Mouse (Mus musculus): Measurements from ENCODE around the gene Aox1.

Aox1 gene

DNA sequence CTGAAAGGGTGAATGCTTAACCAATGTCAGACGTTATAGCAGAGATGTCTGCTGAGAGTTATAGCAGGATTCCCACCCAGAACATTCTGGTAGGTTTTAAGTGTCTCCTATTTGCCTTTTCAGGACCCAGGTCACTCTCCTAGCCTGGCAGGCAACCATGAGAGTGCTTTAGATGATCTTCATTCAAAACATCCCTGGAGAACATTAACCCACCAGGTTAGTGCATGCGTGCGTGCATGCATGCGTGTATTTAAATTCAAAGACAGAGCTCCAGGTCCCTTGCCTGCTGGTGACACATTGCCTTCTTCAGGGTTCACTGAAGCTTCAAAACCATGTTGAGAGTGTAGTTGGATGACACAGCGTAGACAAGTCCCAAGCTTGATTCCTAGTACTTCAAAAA is 35.4 kb downstream of the Aox1 start:
- no peak for DNase-seq (ENCODE audit: low spot score)

DNA sequence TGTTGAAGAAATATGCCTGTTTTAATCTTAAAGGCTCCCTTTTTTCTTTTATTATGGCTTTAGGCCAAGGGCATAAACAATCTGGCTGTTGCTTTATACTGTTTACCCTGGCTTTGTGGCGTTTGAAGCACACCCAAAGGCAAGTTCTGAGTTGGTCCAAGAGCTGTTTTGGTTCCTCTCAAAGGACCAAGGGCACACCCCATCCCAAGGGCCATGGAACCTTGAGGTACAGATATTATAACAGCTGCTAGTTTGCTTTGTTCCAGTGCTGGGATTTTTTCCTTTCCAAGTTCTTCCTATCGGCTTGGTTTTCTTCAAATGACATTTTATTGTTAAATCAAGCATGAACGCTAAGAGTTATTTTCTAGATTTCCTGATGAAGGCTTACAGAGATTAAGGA is 35.9 kb downstream of the Aox1 start:
- DNase-seq (ENCODE audit: low spot score): peak; percentile 23

DNA sequence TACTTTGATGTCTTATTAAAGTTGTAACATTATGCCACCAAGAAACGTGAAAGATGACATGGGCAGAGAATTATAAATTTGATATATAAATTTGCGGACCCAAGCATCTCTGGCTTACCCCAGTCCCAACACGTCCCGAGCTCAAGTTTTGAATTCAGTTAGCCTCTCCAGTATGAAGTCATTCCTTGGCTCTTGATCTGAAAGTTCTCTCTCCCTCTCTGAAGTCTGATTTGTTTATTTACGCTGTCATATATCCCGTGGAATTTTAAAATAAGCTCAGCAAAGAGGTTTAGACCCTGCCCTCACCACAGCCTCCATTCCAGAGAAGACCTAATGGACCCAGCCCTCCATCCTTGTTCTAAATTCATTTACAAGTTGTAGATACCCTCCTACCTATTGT is 39.5 kb downstream of the Aox1 start:
- no peak for DNase-seq (ENCODE audit: low spot score)

DNA sequence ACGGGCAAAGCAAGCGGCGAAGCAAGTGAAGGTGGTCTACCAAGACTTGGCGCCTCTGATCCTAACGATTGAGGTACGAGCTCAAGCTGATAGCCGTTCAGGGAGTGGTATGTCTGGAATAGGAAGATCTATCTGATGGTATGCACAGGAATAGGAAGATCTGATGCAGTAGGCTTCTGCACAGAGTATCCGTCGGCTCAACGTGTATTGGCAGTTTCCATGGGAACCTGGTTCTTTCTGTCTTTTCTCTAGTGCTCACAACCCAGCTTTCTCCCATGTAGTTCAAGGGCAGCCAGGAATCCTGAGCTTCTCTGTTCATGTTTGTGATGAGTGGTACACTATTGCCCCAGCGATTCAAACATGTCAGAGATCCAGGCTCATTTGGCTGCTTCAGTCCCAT is 40.4 kb downstream of the Aox1 start:
- DNase-seq (ENCODE audit: low spot score): no peak

DNA sequence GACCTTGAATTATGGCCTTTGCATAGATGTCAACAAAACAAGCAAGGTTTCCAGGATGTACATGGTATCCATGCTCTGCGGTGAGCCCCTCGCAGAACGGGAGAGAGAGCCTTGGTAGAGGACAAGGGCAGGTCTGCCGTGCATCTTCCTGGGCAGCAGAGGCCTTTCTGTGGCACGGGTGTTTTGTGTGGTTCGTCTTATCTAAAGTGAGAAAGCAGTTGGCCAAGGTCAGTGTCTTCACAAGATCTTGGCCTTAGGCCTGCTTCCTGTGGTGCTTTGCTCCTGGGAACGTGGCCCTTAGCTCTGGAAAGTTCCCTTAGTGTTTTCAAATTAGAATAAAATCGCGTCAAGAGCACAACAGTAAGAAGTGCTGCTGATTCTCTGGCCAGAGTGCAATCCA is 41.3 kb downstream of the Aox1 start:
- peak; percentile 56 for DNase-seq (ENCODE audit: low spot score)

DNA sequence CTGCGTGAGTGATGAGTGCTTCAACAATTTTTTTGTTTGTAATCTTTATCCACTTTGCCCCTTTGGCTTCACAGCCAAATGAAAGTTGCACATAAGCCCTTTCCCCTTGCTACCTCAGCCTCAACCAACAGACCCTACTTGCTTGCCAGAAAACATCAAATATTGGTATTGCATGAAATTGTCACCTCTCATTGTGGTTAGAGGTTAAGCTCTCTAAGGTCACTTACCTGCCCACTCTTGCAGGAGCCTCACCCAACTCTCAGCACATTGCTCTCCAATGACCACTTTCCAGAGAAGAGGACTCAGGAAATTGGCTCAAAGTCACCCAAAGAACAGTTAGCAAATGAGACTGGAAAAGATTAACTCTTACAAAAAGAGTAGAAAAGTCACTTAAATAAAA is 41.8 kb downstream of the Aox1 start:
- DNase-seq (ENCODE audit: low spot score): no peak

DNA sequence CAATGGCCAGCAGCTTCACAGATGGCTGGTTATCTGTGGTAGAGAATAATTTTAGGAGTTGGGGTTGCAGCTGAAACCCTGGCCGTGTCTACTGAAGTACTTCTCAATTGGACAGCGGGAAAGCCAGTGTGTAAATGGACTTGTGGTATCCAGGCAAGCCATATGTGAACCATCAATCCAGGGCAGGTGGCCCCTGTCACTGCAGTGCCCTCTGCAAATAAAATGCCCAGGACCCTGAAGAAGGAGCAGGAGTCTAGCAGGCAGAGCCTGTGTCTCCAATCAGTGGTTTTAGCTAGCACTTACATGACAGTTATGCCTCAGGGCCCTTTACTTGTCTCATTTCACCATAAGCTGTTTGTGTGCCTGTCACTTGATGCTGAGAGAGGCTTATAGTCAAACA is 42.7 kb downstream of the Aox1 start:
- DNase-seq (ENCODE audit: low spot score): no peak

DNA sequence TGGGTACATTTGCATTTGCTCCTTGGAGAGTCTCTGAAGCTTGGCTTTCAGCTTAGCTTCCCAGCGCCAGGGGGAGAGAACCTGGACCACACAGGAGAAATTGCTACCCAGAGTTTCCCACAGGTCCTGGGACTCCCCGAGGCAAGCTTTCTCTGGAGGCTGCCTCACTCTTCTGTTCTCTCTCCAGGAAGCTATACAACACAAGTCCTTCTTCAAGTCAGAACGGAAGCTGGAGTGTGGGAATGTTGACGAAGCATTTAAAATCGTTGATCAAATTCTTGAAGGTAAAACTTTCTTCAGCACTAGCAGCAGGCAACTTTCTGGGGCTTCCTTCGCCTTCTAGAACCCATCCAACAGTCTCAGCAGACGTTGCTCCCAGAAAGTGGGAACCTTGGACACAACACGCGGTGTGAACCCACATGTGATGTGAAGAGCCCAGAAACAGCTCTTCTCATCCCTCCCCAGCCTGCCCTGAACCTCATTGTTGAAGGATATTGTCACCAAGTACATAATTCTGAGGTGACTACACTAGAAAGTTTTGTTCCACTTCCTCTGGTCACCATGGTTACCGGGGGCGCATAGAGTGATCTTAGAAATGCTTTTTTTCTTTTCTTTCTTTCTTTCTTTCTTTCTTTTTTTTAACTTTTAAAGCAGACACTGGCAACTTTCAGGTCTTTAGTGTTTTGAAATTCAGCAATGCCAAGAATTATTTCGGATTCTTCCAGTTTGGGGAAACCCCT is 43.4 kb downstream of the Aox1 start:
- no peak for DNase-seq (ENCODE audit: low spot score)

DNA sequence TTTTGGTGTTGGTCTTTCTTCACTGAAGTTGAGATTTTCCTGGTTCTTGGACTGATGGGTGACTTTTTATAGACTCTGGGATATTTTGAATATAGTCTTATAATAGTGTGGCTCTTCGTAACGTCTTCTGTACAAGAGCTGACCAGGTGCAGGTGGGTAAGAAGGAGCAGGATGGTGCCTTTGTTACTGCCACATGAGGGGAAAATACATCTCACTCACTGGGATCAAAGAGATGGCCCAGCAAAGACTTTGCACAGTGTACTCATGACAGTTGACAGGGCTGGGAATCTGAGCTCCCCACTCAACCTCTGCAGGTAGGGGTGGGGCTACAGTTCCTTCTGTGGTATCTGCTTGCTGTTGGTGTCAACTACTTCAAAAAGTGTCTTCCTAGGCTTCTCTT is 44.5 kb downstream of the Aox1 start:
- DNase-seq (ENCODE audit: low spot score): no peak

DNA sequence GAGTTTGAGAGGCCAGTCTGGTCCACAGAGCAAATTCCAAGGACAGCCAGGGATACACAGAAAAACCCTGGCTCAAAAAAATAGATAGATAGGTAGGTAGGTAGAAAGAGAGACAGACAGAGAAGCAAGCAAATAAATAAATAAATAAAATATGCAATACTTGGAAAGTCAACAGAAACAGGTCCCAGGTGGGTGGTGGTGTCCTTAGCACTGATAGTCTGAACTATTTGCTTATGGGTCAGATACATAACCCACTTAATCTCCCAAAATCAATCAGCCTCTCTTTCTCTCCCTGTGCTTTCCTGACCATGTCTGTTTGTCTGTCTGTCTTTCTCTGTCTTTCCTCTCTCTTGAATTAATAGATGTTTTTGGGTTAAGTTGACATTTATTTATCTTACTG is 48.2 kb downstream of the Aox1 start:
- no peak for DNase-seq (ENCODE audit: low spot score)

DNA sequence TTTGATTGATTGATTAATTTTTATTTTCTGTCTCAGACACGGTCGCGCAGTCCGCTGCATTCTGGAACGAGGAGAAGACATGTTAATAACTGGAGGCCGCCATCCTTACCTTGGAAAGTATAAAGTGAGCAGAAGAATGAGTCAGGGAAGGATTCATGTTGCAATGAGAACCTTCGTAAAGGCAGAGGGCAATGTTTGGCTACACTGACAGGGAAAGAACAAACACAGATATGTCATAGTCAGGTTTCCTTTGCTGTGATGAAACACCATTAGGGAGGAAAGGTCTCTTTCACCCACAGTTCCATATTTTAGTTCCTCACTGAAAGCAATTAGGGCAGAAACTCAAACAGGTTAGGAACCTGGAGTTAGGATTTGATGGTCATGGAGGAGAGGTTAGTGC is 48.7 kb downstream of the Aox1 start:
- DNase-seq (ENCODE audit: low spot score): no peak

DNA sequence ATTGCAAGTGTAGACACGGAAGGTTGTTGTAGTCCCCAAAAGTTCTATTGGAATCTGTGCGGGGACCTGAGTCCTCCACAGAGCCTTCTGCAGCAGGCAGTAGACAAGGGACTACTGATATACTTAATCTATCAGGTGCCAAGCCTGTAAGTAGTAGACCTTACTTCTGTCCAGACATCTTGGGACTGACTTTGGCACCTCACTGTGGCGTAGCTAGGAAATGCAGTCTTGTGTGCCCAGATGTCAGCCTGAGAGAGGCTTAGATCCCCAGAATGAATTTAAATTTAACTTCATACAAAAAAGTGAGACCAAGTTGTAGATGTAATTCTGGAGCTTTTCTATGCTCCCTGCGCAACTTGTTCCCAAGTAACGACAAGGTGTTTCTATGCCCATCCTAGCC is 50.0 kb downstream of the Aox1 start:
- no peak for DNase-seq (ENCODE audit: low spot score)

DNA sequence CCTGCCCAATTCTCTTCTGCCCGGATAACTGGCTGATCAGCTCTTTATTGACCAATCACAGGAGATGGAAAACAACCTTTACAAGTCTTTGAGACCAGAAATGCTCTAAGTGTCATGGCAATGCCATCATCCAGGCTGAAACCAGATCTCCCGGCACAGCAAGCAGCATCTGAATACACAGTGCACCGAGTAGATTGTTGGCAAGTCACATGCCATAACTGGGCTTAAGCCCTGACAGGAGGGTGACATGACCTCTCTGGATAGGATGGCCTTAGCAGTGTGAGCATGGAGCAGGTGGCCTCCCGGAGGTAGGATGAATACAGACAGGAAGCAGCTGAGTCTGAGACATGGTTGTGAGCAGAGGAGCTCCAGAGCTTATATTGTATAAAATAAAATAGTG is 50.7 kb downstream of the Aox1 start:
- DNase-seq (ENCODE audit: low spot score): no peak

DNA sequence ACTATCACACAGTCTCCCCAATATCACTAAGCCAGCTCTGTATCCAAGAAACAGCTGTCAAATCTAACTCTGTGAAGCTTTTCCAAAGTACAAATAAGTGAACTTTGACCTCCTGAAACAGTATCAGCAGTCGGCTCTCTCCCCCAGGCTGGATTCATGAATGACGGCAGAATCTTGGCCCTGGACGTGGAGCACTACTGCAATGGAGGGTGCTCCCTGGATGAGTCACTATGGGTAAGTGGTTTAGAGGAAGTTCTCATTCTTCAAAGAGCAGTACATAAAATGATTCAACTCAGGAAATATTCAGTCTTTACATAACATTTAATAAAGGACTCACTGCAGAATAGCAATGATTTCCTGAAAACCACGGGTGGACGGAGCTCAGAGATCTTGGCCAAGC is 51.6 kb downstream of the Aox1 start:
- no peak for DNase-seq (ENCODE audit: low spot score)

DNA sequence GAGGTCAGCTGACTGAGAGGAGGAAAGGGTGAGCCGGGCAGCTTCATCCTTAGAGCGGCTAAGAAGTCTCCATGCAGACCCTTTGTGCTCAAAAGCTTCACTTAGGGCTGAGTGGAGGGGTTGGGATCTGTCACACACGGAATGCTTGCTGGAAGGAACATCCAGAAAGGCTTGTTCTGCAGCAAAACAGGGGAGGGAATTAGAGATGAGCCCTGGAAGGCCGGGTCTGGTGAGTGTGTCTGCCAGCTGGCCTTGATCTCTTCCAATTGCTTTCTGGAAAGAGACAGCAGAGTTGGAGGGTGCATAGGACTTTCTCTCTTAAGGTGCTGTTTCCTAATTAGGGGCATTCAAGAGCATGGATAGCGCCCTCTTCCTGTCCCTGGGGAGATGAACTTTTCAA is 59.6 kb downstream of the Aox1 start:
- DNase-seq (ENCODE audit: low spot score): peak; percentile 9

DNA sequence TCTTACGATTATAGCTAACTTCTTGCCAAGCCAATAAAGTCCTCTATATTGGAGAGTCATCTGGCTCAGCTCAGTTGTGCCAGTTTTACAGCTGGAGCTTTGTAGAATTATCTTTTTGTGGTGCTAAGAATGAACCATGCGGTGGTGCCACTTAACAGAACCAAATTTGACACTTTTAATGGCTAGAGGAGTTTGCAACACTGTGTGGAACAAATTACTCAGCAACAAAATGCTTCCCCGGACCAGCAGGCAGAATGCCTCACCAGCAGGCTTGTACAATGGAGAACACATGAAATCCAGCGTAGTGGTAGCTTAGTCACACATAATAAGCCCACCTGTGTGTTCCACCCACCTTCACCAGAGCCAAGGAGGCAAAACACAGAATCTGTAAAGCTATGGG is 60.5 kb downstream of the Aox1 start:
- no peak for DNase-seq (ENCODE audit: low spot score)

DNA sequence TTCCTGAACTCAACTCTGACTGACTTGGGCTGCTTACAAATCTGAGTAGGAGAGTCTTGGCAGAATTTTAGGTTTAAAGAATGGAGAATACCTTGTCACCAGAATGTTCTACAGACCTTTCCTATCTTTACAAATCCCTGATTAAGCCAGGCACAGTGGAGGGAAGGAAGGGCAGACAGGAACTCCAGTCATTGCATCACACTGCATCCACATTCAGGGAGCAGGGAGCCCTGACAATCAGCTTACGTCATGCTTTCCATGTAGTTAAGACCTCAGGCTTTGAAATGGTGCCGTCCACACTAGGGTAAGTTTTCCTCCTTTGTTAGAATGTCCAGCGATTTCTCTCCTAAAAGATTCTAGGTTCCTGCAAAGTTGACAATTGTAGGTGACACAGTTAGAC is 61.5 kb downstream of the Aox1 start:
- no peak for DNase-seq (ENCODE audit: low spot score)

DNA sequence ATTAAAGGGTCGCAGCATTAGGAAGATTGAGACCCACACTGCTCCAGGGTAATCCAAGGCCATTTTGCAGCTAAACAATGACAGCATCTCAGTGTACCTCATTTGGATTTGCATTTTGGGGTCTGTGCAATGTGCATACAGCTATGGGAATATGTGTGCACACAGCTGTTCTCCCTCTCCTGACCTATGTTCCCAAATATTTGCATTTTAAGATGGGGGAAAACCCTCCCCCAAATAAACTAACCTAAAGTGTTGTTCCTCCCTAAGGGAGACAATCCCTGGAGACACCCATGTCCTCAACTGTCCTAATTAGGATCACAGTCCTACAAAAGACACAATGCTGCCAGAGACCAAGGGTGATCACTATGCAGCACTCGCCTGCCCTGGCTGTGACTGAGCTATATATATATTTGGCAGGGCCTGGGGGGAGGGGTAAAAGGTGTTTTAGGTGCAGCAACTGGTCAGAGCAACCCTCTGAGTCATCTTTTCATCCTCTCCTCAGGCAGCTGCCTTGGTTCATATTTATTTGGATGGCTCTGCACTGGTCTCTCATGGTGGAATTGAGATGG is 62.3 kb downstream of the Aox1 start:
- DNase-seq (ENCODE audit: low spot score): no peak

DNA sequence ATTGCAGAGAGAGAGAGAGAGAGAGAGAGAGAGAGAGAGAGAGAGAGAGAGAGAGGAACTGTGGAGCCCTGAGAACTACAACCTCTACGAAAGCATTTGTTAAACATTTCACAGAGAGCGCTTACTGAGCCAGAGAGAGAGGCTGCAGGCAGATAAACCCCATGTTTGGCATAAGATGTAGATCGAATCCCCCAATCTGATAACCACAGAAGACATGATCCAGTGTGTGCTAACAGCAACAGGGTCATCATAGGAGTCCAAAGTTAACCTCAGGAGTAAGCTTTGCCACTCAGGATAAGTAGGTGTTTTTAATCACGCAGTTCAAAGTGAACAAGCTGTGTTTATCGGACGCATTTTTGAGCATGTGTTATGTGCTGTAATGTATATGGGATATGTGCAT is 67.6 kb downstream of the Aox1 start:
- no peak for DNase-seq (ENCODE audit: low spot score)

DNA sequence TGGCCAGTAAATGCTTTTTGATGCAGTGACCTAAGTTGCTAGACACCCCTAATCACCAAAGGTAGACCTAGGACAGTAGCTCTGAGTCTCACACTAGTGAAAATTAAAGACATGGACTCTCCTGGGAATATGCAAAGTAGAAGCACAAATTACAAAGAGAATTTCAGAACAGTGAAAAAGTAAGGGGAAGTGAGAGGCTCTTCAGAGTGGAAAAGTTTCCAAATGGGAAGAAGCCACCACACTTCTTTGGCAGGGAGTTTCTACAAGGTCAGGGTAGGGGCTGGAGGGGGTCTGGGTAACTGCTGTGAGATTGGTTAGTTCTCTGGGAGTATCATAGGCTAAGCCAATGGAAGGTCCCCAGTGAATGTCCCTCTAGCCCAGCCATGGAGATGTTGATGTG is 69.4 kb downstream of the Aox1 start:
- DNase-seq (ENCODE audit: low spot score): no peak

DNA sequence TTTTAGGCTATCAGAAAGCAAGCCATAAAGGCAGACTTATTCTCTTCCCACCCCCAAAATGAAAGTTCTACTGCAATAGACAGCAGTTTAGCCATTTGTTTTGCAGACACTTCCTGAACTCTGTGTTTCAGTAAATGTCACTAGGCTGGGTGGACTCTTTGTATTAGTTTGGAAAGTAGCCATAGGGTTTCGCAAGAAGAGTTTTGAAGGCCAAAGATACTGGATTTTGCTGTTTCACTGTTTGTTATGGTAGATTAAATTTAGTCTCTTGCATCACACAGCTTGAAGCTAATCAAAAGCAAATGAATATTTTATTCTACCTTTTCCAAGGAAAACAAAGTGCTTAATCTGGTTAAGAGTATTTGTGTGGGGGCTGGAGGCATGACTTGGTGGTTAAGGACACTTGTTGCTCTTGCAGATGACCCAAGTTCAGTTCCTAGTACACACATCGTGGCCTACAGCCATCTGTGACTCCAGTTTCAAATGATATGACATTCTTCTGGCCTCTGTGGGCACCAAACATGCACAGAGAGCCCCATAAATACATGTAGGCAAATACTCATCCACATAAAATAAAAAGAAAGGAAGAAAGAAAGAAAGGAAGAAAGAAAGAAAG is 71.9 kb downstream of the Aox1 start:
- peak; percentile 33 for DNase-seq (ENCODE audit: low spot score)

DNA sequence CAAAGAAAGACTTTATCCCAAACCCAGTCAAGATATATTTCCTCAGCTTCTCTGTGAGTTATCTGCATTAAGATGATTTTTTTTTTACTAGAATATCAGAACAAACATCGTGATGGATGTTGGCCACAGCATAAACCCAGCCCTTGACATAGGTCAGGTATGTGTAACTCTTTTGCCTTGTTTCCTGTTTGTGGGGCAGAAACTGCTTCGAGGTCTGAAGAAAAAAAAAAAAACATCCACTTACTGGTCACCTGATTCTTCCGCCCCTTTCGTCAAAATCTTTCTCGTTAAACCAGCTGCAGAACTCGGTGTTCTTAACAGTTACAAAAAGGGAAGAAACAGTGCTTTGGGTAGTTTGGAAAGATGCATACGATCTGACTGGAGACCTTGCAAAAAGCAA is 72.8 kb downstream of the Aox1 start:
- DNase-seq (ENCODE audit: low spot score): no peak

DNA sequence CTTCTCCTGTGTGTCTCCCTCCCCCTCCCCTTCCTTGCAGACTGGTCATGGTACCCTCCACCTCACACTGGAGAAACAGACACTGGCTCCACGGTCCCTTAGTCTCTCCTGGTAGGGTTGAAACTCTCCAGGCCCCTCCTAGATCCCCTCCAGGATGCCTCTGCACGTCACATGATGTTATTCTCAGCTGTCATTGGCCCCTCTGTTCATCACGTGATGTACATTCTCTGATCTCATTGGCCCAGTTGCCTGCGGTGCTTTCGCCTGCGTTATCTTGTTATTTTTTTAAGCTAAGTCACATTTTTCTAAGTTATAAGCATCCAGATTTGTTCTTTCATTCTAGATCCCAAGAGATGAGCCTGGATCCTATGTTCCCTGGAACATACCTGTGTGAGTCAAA is 76.0 kb downstream of the Aox1 start:
- no peak for DNase-seq (ENCODE audit: low spot score)

DNA sequence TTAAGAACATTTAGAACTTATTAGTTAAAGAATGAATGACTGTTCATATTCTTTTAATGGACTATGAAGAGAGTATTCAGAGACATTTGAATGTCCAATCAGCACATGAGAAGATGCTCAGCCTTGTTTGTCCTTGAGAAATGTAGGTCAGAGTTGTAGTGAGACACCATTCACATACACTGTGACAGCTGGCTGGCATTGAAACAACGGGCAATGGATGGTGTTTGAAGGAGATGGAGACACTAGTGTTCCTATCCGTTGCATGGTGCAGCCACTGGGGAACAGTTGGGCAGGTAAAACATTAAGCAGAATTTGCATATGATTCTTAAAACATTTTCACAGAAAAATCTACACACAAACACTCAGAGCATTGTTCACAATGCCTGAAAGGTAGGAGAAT is 77.3 kb downstream of the Aox1 start:
- DNase-seq (ENCODE audit: low spot score): no peak
